ENCODE assay signal across 18 mouse cellular contexts in genomic region chr9:40539588-40540140, GRCm38 (mm10). TPM values are rescaled to one million over a fixed set of nuclear protein-coding genes. Genes with fewer than 3 reads are reported as not detected.
DNase-seq lines count a peak whose midpoint lies in the region; ATAC-seq and TF ChIP-seq lines count a peak whose summit lies in the region.
"Had no signal": no experiment of that assay in that cellular context is flagged by ENCODE, and none has a peak within 500 bp of the region (broad histone marks: within the 10 kb centered on the region; RNA-seq: fewer than 3 reads in every experiment).

No protein-coding gene starts in this region.

- no peaks in the 10 kb centered on the region for H3K36me3 ChIP-seq in forebrain, embryonic 16.5 days (ENCODE audit: control insufficient read depth, insufficient read depth)
- no peaks in the 10 kb centered on the region for H3K36me3 ChIP-seq in hindbrain, postnatal 0 days (ENCODE audit: insufficient read depth, low read length)
- H3K36me3 ChIP-seq in neural tube, embryonic 14.5 days (ENCODE audit: control insufficient read depth, insufficient read depth, low read length), result no peaks in the 10 kb centered on the region
- no peaks in the 10 kb centered on the region for H3K36me3 ChIP-seq in kidney, embryonic 15.5 days
- H3K36me3 ChIP-seq: embryonic facial prominence, embryonic 15.5 days; heart, embryonic 13.5 days; limb, embryonic 12.5 days had no signal

- peak; percentile 65 for ATAC-seq in forebrain, embryonic 16.5 days
- ATAC-seq in hindbrain, postnatal 0 days, result peak; percentile 85
- peak; percentile 29; the same call in 1 of the 2 replicates for ATAC-seq in neural tube, embryonic 14.5 days (ENCODE audit: low read depth)
- ATAC-seq in kidney, embryonic 15.5 days (replicated peaks; ENCODE audit: low FRiP score), result no peak
- no peak for ATAC-seq in megakaryocyte progenitor cell, adult 5-6 weeks (replicated peaks; ENCODE audit: poor library complexity)
- ATAC-seq: activated CD4-positive, CD25-positive, alpha-beta regulatory T cell, adult 4 months had no signal

- peaks cover 28% of the 10 kb centered on the region for H3K4me1 ChIP-seq in forebrain, embryonic 16.5 days (replicated peaks; ENCODE audit: control insufficient read depth, insufficient read depth, low read length)
- peaks cover 17% of the 10 kb centered on the region for H3K4me1 ChIP-seq in hindbrain, postnatal 0 days (ENCODE audit: insufficient read depth, low read length)
- H3K4me1 ChIP-seq in neural tube, embryonic 14.5 days (ENCODE audit: control insufficient read depth, insufficient read depth, low read length), result peaks cover 8% of the 10 kb centered on the region; the same call in 1 of the 2 replicates
- 0 out of 2 replicates have a peak, but pooled peaks cover 5% of the 10 kb centered on the region for H3K4me1 ChIP-seq in kidney, embryonic 15.5 days
- H3K4me1 ChIP-seq: embryonic facial prominence, embryonic 15.5 days had no signal

- DNase-seq in left cerebral cortex, postnatal 4 days, result peak; percentile 24
- DNase-seq in left cerebral cortex, postnatal 36 days (ENCODE audit: low spot score in 2 of 2), result no peak
- peak; percentile 57 for DNase-seq in hindbrain, postnatal 0 days (ENCODE audit: low spot score)
- no peak for DNase-seq in left cerebral cortex, adult 8-10 months (ENCODE audit: low spot score in 2 of 2)
- DNase-seq: gastrocnemius, postnatal 36 days; kidney, adult 18-20 months; lung, postnatal 10 days; thymus, postnatal 36 days had no signal

- intact Hi-C loops in left cerebral cortex, postnatal 4 days (cut with DNase I), result no loop called here
- intact Hi-C loops in left cerebral cortex, postnatal 36 days (cut with DNase I), result no loop called here

- 12% methylated on average over 8 of the region's 8 CpGs for WGBS in forebrain, embryonic 16.5 days
- WGBS in hindbrain, postnatal 0 days, result 35% methylated on average over 8 of the region's 8 CpGs
- 51% methylated on average over 8 of the region's 8 CpGs for WGBS in neural tube, embryonic 14.5 days
- 84% methylated on average over 8 of the region's 8 CpGs for WGBS in kidney, embryonic 15.5 days

- no peak overlapping the region for H3K4me3 ChIP-seq in forebrain, embryonic 16.5 days (replicated peaks; ENCODE audit: low read length)
- H3K4me3 ChIP-seq in hindbrain, postnatal 0 days (ENCODE audit: low read length), result no peak overlapping the region
- H3K4me3 ChIP-seq in neural tube, embryonic 14.5 days (ENCODE audit: low read depth, low read length), result no peak overlapping the region
- no peak overlapping the region for H3K4me3 ChIP-seq in kidney, embryonic 15.5 days (replicated peaks)
- H3K4me3 ChIP-seq: embryonic facial prominence, embryonic 15.5 days; heart, embryonic 13.5 days; limb, embryonic 12.5 days had no signal

- H3K27me3 ChIP-seq in forebrain, embryonic 16.5 days (replicated peaks; ENCODE audit: control insufficient read depth, insufficient read depth, low read length), result no peaks in the 10 kb centered on the region
- no peaks in the 10 kb centered on the region for H3K27me3 ChIP-seq in hindbrain, postnatal 0 days (ENCODE audit: insufficient read depth, low read length)
- H3K27me3 ChIP-seq in neural tube, embryonic 14.5 days (ENCODE audit: control insufficient read depth, insufficient read depth, low read length), result no peaks in the 10 kb centered on the region
- H3K27me3 ChIP-seq in kidney, embryonic 15.5 days, result no peaks in the 10 kb centered on the region
- H3K27me3 ChIP-seq: embryonic facial prominence, embryonic 15.5 days; heart, embryonic 13.5 days; limb, embryonic 12.5 days had no signal

- H3K9ac ChIP-seq in forebrain, embryonic 16.5 days (replicated peaks; ENCODE audit: low read depth, low read length), result no peak overlapping the region
- H3K9ac ChIP-seq in hindbrain, postnatal 0 days (replicated peaks; ENCODE audit: low read length), result no peak overlapping the region
- H3K9ac ChIP-seq in neural tube, embryonic 14.5 days (replicated peaks; ENCODE audit: low read depth, low read length), result no peak overlapping the region
- no peak overlapping the region for H3K9ac ChIP-seq in kidney, embryonic 15.5 days
- H3K9ac ChIP-seq: embryonic facial prominence, embryonic 15.5 days; heart, embryonic 13.5 days; limb, embryonic 12.5 days; liver, embryonic 14.5 days had no signal

- H3K27ac ChIP-seq in forebrain, embryonic 16.5 days (ENCODE audit: low read length), result peak overlapping the region; percentile 91
- H3K27ac ChIP-seq in hindbrain, postnatal 0 days, result peak overlapping the region; percentile 86
- H3K27ac ChIP-seq in neural tube, embryonic 14.5 days (ENCODE audit: low read depth, low read length), result no peak overlapping the region
- H3K27ac ChIP-seq in kidney, embryonic 15.5 days, result no peak overlapping the region
- H3K27ac ChIP-seq: embryonic facial prominence, embryonic 15.5 days; heart, embryonic 13.5 days; limb, embryonic 12.5 days; liver, embryonic 14.5 days; stomach, postnatal 0 days had no signal

- no peak overlapping the region for H3K4me2 ChIP-seq in forebrain, embryonic 16.5 days (ENCODE audit: low read length)
- no peak overlapping the region for H3K4me2 ChIP-seq in hindbrain, postnatal 0 days (ENCODE audit: low read depth, low read length)
- H3K4me2 ChIP-seq in neural tube, embryonic 14.5 days (ENCODE audit: low read depth, low read length), result no peak overlapping the region
- H3K4me2 ChIP-seq in kidney, embryonic 15.5 days, result no peak overlapping the region
- H3K4me2 ChIP-seq: embryonic facial prominence, embryonic 15.5 days; heart, embryonic 13.5 days; limb, embryonic 12.5 days had no signal

- H3K9me3 ChIP-seq in forebrain, embryonic 16.5 days (ENCODE audit: control insufficient read depth, low read length), result no peaks in the 10 kb centered on the region
- H3K9me3 ChIP-seq in hindbrain, postnatal 0 days (ENCODE audit: low read length), result no peaks in the 10 kb centered on the region
- no peaks in the 10 kb centered on the region for H3K9me3 ChIP-seq in neural tube, embryonic 14.5 days (ENCODE audit: control insufficient read depth, low read length)
- H3K9me3 ChIP-seq in kidney, embryonic 15.5 days (replicated peaks), result no peaks in the 10 kb centered on the region
- H3K9me3 ChIP-seq: embryonic facial prominence, embryonic 15.5 days; heart, embryonic 13.5 days; limb, embryonic 12.5 days had no signal

- TF ChIP-seq CTCF in hindbrain, postnatal 0 days (IDR thresholded peaks at IDR 0.05; ENCODE audit: low read depth), result no peak

RNA-seq across cellular contexts. Expression of gene Gramd1b, which starts 8.5 kb away (rescaled TPM):
- 100 to 1,000 TPM; 108 to 117 TPM for total RNA-seq in left cerebral cortex, postnatal 4 days (2021)
- 100 to 1,000 TPM; 146 to 182 TPM for total RNA-seq in left cerebral cortex, postnatal 36 days (2021)
- polyA plus RNA-seq in forebrain, embryonic 16.5 days (2015; fragmentation: Nextera tagmentation; extraction: Ambion mirVana), result 18.6 and 19.5 TPM in 2 replicates
- total RNA-seq in hindbrain, postnatal 0 days (2014; rRNA removed), result 40.4 and 57.2 TPM in 2 replicates
- 15.8 and 16.7 TPM in 2 replicates for polyA plus RNA-seq in hindbrain, postnatal 0 days (2015; fragmentation: Nextera tagmentation; extraction: Ambion mirVana)
- polyA plus RNA-seq in neural tube, embryonic 14.5 days (2014; fragmentation: Nextera tagmentation; extraction: Ambion mirVana), result 13.9 and 21.4 TPM in 2 replicates
- 7.3 and 10.2 TPM in 2 replicates for polyA plus RNA-seq in kidney, embryonic 15.5 days (2015; fragmentation: Nextera tagmentation; extraction: Ambion mirVana)
- total RNA-seq in megakaryocyte progenitor cell, adult 5-6 weeks (2015), result 12.2 and 15.1 TPM in 2 replicates
- total RNA-seq in megakaryocyte progenitor cell, adult 5-6 weeks (2017), result 6.7 and 15.5 TPM in 2 replicates
- total RNA-seq in left cerebral cortex, adult 8-10 months (2022), result 100 to 1,000 TPM; 125 to 138 (median 137) TPM

Comparison
In these comparisons a context has a peak if more than half of its experiments do, and no peak if none do; other contexts are left out.
1. DNase-seq: peak in left cerebral cortex, postnatal 4 days (single experiment) and hindbrain, postnatal 0 days (single experiment); none in left cerebral cortex, postnatal 36 days (0 of 2) and left cerebral cortex, adult 8-10 months (0 of 2).
2. ATAC-seq: peak in forebrain, embryonic 16.5 days (single experiment), hindbrain, postnatal 0 days (single experiment) and neural tube, embryonic 14.5 days (single experiment); none in kidney, embryonic 15.5 days (single experiment) and megakaryocyte progenitor cell, adult 5-6 weeks (single experiment).
3. H3K27ac ChIP-seq: peak in forebrain, embryonic 16.5 days (single experiment) and hindbrain, postnatal 0 days (single experiment); none in neural tube, embryonic 14.5 days (single experiment) and kidney, embryonic 15.5 days (single experiment).